Mouse (Mus musculus) cerebellum, adult 8-10 months (tissue): ENCODE results near the gene Cd9.

Experiments used
- DNase-seq: peaks from one replicate; pipeline ENCODE4 v3.0.0; 2022

Gene Cd9

GRCm38 (mm10) chr6:125494092-125494871 lies at the start of gene Cd9:
TSS of gene Cd9 (minus strand) at chr6:125494791.
- DNase-seq = peak; percentile 10

DNA sequence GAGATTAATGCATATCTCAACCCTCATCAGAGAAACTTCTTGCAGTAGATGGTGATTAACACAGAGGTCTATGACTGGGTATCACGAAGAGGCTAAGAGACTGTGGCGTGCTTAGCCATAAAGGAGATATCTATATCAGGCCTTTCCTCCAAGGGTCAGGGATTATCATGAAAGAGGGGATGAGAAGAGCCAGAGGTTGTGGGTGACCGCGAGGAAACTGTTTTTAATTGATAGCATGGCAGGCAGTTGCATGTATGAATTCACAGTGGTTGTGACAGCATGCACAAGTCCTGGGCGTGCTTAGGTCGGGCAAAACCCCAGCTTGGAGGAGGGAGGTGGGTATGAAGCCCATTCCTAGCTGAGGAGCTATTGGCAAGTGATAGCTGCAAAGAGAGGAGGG lies 46.7 kb upstream of the Cd9 start:
- no peak for DNase-seq

DNA sequence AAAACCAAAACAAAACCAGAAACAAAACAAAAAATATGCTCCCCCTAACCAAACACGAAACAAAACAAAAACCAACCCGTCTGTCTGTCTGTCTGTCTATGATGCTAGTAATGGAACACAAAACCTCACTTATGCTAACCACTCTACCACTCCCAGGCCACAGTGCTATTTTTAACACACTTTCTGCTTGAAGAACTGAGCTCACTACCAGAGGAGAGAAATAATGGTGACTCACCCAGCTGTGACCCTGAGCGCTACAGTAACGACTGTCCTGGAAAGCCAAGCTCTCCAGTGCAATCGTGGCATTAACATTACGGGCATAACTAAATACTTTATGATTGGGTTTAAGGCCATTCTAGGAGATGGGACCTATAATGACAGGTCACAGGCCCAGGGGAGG lies 46.2 kb upstream of the Cd9 start:
- no peak for DNase-seq

GRCm38 (mm10) chr6:125540199-125540598 lies 45.6 kb upstream of the Cd9 start:
- no peak for DNase-seq

GRCm38 (mm10) chr6:125539423-125539822 lies 44.8 kb upstream of the Cd9 start:
- no peak for DNase-seq

GRCm38 (mm10) chr6:125538469-125538868 lies 43.9 kb upstream of the Cd9 start:
- no peak for DNase-seq

- DNase-seq = no peak
Observed at GRCm38 (mm10) chr6:125534990-125535389, 40.4 kb upstream of the Cd9 start.

- no peak for DNase-seq
Observed at GRCm38 (mm10) chr6:125533104-125533650, 38.6 kb upstream of the Cd9 start.

DNA sequence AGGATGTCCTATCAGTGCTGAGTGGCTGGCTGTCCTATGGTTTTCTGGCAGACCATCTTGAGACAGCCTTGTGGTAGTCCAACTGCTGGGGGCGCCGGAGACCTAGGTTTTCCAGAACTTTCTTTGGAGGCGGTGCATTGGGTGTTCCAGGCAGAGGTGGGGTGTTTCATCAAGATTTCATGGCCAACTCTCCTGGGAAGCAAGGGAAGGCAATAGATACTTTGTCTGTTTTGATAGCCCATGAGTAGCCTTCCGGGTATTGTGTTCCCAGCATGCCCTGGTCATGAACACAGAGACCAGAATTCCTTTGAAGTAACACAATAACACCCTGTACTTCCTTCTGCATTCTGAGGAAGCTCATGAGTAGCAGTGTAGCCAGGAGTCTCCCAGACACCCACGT lies 34.9 kb upstream of the Cd9 start:
- no peak for DNase-seq

DNA sequence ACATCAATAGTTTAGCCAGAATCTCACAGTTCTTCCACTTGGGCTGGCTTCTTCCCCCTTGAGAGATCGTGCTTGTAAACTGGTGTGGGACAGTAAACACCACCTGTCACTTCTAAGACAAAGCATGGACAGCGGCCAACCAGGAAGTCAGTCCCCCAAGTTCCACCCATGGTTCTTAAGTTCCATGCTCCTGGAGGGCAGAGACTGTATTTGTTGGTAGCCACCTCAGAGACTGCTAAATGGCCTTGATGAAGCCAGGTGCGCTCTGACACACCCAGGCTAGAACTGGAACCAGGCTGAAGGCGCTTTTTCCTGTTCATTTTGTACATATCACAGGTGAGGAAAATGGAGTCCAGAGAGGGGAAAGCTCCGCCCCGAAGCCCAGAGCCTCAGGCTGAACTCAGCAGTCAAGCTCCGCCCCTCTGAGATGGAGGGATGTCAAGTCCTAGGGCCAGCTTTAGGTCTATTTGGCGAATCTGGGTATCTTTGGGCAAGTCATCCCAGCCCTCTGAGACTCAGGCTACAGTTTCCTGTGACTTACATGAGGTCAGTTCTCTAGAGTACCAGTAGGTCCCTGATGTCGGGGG lies 34.1 kb upstream of the Cd9 start:
- DNase-seq = no peak

DNA sequence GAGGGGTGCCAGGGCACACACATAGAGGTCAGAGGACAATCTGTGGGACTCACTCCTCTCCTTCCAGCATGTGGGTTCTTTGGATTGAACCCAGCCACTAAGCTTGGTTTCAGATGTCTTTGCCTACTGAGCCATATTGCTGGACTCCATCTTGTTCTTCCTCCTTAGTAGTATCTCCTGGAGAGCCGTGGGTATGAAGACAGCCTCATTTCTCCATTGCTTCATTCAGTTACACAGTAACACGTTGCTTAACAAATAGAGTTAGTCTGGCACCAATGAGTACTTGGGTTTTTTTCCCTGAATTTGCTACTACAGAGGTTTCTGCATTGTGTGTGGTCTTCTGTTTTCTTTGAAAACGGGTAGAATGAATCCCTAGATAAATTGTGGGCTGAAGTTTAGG lies 31.5 kb upstream of the Cd9 start:
- no peak for DNase-seq

DNA sequence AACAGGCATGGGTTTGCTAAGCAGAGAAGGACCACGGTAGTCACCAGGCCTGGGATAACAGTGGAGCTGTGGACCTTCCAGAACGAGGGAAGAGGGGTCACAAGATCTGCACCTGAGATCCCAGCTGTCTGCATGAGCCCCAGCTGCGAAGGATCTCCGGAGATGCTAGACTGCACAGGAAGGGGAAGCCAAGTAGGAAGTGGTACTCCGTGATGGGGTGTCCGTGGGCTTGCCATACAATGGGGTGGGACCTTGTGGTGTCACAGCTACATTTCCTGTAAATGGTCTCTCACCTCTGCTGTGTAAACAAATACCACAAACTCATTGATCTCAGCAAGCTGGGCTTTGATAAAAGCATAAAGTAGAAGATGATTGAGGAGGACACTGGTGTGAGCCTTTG lies 29.4 kb upstream of the Cd9 start:
- no peak for DNase-seq

DNA sequence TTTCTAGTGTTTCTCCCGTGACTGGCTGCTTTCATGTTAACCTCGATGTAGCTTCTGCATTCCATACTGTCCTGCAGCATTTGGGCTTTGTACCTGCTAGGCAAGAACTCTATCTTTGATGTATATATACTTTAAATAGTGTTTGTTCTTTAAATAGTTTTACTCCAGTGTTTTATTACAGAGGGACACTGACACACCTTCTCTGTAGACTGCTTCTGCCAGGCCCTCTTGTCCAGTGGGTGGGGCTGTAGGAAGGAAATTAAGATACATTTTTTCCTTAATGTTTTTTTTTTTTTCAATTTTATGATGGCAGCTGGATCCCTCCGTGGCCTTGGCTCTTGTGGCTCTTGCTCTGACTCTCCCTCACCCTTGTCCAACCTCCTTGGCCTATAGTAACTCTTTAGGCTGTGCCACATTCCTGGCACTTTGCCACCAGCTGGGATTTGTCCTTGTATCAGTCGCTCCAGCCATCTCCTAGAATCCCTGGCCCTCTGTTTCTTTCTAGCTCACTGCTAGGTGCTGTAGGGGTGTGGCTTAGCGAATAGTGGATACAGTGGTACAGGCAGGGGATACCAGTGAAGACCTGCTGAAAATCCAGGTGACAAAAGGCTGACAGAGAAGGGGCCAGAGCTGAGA lies 27.1 kb upstream of the Cd9 start:
- no peak for DNase-seq

- no peak for DNase-seq
Observed at GRCm38 (mm10) chr6:125515503-125516315, 21.1 kb upstream of the Cd9 start.

DNA sequence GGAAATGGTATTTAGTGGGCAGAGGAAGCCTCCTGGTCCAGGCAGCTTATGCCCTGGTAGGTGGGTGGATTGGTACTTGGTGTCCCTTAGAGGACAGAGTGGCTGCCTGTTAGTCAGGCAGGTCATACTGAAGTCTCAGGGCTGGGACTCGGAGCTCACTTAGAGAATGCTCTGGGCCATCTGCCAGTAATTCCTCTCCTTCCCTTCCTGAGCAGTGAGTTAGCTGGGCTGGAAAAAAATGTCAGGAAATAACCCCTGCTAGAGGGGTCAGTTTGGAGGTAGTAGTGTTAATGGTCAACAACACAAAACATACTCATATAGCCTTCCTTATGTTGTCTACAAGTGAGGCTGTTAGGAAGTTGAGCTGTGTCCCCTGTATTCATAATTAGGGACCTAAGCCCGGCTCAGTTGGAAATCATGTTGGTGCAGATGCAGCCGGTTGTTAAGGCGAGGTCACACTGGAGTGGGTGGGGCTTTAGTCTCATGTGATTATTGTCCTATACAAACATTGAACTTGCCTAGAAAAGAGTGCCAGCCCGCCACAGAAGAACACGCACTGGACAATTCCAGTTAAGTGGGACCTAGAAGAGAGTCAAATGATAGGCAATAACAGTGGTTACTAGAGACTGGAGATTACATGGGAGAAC lies 18.5 kb upstream of the Cd9 start:
- DNase-seq = no peak

- no peak for DNase-seq
Observed at GRCm38 (mm10) chr6:125511196-125511595, 16.6 kb upstream of the Cd9 start.

GRCm38 (mm10) chr6:125510645-125511044 lies 16.1 kb upstream of the Cd9 start:
- DNase-seq = no peak

DNA sequence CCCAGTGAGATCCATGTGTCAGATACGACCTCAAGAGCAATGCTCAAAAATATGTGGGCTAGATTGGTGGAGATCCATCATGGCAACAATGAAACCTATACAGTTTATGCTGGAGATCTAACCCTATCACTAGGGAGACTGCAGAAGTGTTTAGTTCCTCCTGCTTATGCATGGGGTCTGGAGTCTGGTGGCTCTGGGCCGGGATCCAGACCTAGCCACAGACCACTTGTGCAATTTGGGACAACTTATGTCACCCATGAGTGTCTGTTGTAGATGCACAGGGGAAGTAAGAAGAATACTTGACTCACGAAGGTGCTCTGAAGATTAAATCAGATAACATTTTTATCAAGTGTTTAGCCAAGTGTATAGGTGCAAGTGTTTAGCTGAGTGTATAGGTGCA lies 15.2 kb upstream of the Cd9 start:
- DNase-seq = no peak

DNA sequence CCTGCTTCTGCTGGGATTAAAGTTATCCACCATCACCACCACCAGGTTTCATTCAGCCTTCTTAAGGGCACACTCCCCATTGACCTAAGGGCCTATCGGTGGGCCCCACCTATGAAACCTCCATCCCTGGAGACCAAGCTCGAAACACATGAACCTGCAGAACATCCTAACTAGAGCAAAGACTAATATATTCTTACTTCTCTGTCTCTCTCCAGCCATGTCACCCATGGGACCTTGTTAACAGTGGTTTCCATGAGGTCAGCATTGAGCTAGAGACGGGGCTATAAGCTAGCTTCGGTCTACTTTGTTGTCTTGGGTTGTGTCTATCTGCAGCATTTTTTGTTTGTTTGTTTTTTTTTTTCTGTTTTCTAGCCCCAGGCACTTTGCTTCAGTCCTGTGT lies 11.8 kb upstream of the Cd9 start:
- no peak for DNase-seq

DNA sequence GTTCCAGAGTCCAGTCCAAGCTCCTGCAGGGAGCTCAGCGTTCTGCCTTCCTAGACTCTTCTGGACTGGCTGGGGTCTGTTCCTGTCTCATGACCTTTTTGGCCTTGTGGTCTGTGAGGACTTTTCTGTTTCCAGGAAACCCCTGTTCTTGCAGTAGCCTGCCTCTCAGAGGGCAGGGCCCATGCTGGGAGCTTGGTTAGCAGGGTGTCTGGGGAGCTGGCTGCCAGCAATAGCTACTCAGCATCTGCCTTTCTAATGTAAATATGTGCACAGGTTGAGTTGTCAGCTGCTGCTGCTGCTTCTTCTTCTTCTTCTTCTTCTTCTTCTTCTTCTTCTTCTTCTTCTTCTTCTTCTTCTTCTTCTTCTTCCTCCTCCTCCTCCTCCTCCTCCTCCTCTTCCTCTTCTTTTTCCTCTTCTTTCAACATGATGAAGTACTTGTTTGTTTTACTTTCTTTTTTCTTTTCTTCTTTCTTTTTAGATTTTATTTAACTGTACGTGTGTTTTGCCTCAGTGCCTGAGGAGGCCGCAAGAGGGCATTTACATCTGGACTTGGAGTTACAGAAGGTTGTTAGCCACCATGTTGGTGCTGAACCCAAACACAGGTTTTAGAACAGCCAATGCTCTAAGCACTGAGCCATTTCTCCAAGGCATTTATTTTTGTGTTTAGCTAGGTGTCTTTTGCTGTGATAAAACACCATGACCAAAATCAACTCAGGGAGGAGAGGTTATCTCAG lies 10.2 kb upstream of the Cd9 start:
- DNase-seq = no peak

DNA sequence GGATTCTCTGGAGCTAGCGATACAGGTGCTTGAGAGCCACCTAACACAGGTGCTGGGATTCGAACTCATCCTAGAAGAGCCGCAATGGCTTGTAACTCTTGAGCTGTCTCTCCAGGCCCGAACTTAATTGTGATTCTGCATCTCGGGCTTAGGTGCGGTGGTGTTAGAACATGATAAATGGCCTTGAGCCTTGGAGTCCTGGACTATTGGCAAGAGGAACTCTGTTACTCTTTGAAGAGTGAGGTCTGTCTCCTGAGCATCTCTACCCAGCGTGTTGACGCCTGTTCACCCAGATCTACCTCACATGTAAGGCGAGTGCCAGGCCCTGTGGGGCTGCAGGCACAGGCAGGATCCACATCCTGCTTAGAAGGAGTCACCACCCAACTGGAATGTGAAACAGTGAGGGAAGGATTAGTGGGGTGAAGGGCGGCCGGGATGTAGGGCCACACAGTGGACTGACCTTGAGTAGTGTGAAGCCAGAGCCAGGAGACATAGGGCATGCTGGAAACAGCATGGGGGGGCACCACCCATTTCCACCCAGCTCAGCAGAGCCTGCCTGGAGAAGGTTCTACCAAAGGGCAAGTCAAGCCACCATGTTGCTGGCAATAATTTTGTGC lies 8.7 kb upstream of the Cd9 start:
- DNase-seq = no peak
